Mouse (Mus musculus) liver, postnatal 0 days (tissue): ENCODE measurements at regions not wholly inside any gene's neighbourhood (a gene's known extent, or its start where the extent isn't known, plus 50 kb on each side); places are given as distances from the start of the nearest gene placed in this dataset.

Experiments
- CTCF ChIP-seq: sonication (generic); IDR thresholded peaks from 2 replicates; pipeline ENCODE4 v1.5.1; 2016; ENCODE audit warnings: antibody characterized with exemption, low read depth
- EP300 ChIP-seq: IDR thresholded peaks from 2 replicates; pipeline ENCODE4 v1.6.1; 2016; ENCODE audit warnings: antibody characterized with exemption, low read depth, mild to moderate bottlenecking

DNA sequence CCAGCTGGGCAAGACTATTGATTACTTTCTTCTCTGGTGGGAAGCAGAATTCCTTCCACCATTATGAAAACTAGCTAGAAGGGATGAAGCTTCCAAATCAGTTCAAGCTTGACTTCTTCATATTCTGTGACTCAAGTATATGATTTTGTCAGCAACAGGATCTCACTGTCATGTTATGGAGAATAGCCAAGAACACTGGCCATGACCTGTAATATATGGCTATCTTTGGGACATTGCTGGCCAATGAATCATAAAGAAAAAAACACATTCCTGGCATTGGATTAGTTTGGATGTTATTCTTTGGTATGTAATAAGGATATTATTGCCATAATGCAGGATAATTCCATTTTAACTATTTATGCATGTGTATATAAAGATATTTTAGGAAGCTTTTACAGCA is 351.8 kb upstream of the Pbx1 start:
- TF ChIP-seq CTCF (no peak), EP300 (no peak)
